Mouse (Mus musculus): ENCODE measurements at regions not wholly inside any gene's neighbourhood (a gene's known extent, or its start where the extent isn't known, plus 50 kb on each side); places are given as distances from the start of the nearest gene placed in this dataset.

DNA sequence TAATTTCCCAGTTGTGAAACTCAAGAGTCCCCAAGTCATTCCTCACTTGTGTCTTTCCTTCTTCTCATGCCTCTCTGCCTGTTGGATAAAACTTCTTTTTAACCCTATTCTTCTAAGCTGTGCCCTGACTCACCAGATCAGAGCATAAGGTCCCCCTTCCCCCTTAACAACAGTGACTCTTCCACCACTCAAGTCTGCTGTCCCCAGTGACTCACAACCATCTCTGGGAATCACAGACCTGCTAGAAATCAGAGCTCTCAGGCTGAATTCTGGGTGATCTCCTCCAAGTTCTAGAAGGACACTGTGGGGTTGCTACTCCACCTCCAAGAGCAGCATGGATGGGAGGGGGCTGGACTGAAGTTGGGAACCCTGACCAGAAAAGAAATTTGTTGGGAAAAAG, 239.5 kb upstream of the Tbx18 start:
- Histone ChIP-seq H3K4me2 (ENCODE audit: insufficient read depth, low read depth, poor library complexity, severe bottlenecking) (no peak overlapping the region), H3K79me2 (replicated peaks; ENCODE audit: control insufficient read depth, extremely low read depth, insufficient read depth, poor library complexity, severe bottlenecking) (no peaks in the 10 kb centered on the region), H3K4me3 (replicated peaks in 1 of 3; ENCODE audit: low read depth in 2 of 3, low read length in 2 of 3, poor library complexity in 1 of 3) (no peak overlapping the region), H3K27ac (ENCODE audit: insufficient read depth, low read depth) (no peak overlapping the region), H3K4me1 (ENCODE audit: control insufficient read depth in 1 of 2, insufficient read depth in 2 of 2) (no peaks in the 10 kb centered on the region), H3K36me3 (replicated peaks in 1 of 2; ENCODE audit: control insufficient read depth in 1 of 2, insufficient read depth in 1 of 2, low read length in 1 of 2) (no peaks in the 10 kb centered on the region), H3K9me3 (replicated peaks; ENCODE audit: low read length) (no peaks in the 10 kb centered on the region), H3K9ac (ENCODE audit: insufficient read depth, low read depth) (no peak overlapping the region), H3K27me3 (replicated peaks) (no peaks in the 10 kb centered on the region)
- in situ Hi-C loops (cut with MboI; ENCODE audit: low pct_ligation_motif_present, low pct_unique_long_range_greater_than_20kb, low sequenced_read_pairs) (no loop called here), dilution Hi-C loops (cut with MboI; ENCODE audit: extremely low pct_ligation_motif_present, extremely low pct_unique_long_range_greater_than_20kb, low sequenced_read_pairs) (no loop called here)
- no peak for TF ChIP-seq GABPA (IDR thresholded peaks at IDR 0.05; ENCODE audit: insufficient replicate concordance, low read depth, low read length)
- TF ChIP-seq MAX (IDR thresholded peaks at IDR 0.05; ENCODE audit: low read length), result no peak
- TF ChIP-seq ZMIZ1 (IDR thresholded peaks at IDR 0.05; ENCODE audit: low read depth, low read length), result no peak
- no peak for TF ChIP-seq SMC3 (IDR thresholded peaks at IDR 0.05; ENCODE audit: low read depth, low read length)
- TF ChIP-seq ETS1 (conservative IDR thresholded peaks at IDR 0.05; ENCODE audit: low read depth, low read length), result no peak
- no peak for TF ChIP-seq E2F4 (IDR thresholded peaks at IDR 0.05; ENCODE audit: insufficient replicate concordance, low read depth, low read length)
- no peak for TF ChIP-seq NELFE (IDR thresholded peaks at IDR 0.05; ENCODE audit: low read depth, low read length)
- no peak for TF ChIP-seq MXI1 (IDR thresholded peaks at IDR 0.05; ENCODE audit: low read depth, low read length)
- TF ChIP-seq JUN (IDR thresholded peaks at IDR 0.05; ENCODE audit: insufficient read depth, low read depth, low read length), result no peak
- no peak for TF ChIP-seq ZNF384 (IDR thresholded peaks at IDR 0.05; ENCODE audit: low read depth, low read length)
- TF ChIP-seq ZC3H11A (IDR thresholded peaks at IDR 0.05; ENCODE audit: low read depth, low read length), result no peak
- TF ChIP-seq UBTF (IDR thresholded peaks at IDR 0.05; ENCODE audit: low read depth, low read length), result no peak
- no peak for TF ChIP-seq MAZ (IDR thresholded peaks at IDR 0.05; ENCODE audit: low read depth, low read length)
- TF ChIP-seq EP300 (IDR thresholded peaks at IDR 0.05; ENCODE audit: low read length), result no peak
- no peak for TF ChIP-seq HCFC1 (IDR thresholded peaks at IDR 0.05; ENCODE audit: low read depth, low read length)
- TF ChIP-seq RCOR1 (conservative IDR thresholded peaks at IDR 0.05; ENCODE audit: low read depth, low read length), result no peak
- TF ChIP-seq BHLHE40 (IDR thresholded peaks at IDR 0.05; ENCODE audit: low read depth, low read length), result no peak
- no peak for TF ChIP-seq MAFK (IDR thresholded peaks at IDR 0.05; ENCODE audit: insufficient replicate concordance, low read length)
- no peak for TF ChIP-seq MEF2A (IDR thresholded peaks at IDR 0.05; ENCODE audit: borderline replicate concordance, low read depth, low read length)
- no peak for DNase-seq (ENCODE audit: extremely low read depth)

DNA sequence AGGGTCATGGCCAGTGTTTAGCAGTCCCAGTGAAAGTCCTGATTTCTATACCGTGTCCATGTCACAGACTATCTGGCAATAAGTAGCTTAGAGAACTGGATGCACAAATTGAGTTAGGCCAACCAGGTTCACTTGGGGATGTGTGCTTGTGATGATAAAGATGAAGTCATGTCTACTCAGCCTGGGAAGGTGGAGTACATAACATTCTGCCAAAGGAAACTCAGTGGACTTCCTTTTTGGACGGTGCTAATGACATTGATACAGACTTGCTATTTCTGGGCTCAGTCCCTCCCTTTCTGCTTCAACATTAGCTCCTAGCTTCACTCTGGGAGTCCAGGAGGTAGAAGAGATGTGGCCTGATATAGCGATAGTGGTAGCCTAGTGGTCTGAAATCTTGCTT, 240.7 kb upstream of the Tbx18 start:
- dilution Hi-C loops (cut with MboI; ENCODE audit: extremely low pct_ligation_motif_present, extremely low pct_unique_long_range_greater_than_20kb, low sequenced_read_pairs), result no loop called here
- Histone ChIP-seq H3K4me2 (ENCODE audit: insufficient read depth, low read depth, poor library complexity, severe bottlenecking) (no peak overlapping the region), H3K4me3 (replicated peaks in 1 of 3; ENCODE audit: low read depth in 2 of 3, low read length in 2 of 3, poor library complexity in 1 of 3) (no peak overlapping the region), H3K9ac (ENCODE audit: insufficient read depth, low read depth) (no peak overlapping the region), H3K9me3 (replicated peaks; ENCODE audit: low read length) (no peaks in the 10 kb centered on the region), H3K27ac (ENCODE audit: insufficient read depth, low read depth) (no peak overlapping the region), H3K27me3 (replicated peaks) (no peaks in the 10 kb centered on the region), H3K79me2 (replicated peaks; ENCODE audit: control insufficient read depth, extremely low read depth, insufficient read depth, poor library complexity, severe bottlenecking) (no peaks in the 10 kb centered on the region), H3K4me1 (ENCODE audit: control insufficient read depth in 1 of 2, insufficient read depth in 2 of 2) (no peaks in the 10 kb centered on the region), H3K36me3 (replicated peaks in 1 of 2; ENCODE audit: control insufficient read depth in 1 of 2, insufficient read depth in 1 of 2, low read length in 1 of 2) (no peaks in the 10 kb centered on the region)
- no peak for DNase-seq (ENCODE audit: extremely low read depth)
- TF ChIP-seq NRF1 (IDR thresholded peaks at IDR 0.05; ENCODE audit: low read depth, low read length), result no peak
- no peak for TF ChIP-seq JUND (conservative IDR thresholded peaks at IDR 0.05; ENCODE audit: low read depth, low read length)
- no peak for TF ChIP-seq USF1 (IDR thresholded peaks at IDR 0.05; ENCODE audit: low read depth, low read length)
- no peak for TF ChIP-seq IRF4 (IDR thresholded peaks at IDR 0.05; ENCODE audit: low read depth, low read length)
- TF ChIP-seq ELF1 (IDR thresholded peaks at IDR 0.05; ENCODE audit: low read depth, low read length), result no peak
- TF ChIP-seq POLR2AphosphoS2 (IDR thresholded peaks at IDR 0.05; ENCODE audit: low read depth, low read length), result no peak
- no peak for TF ChIP-seq RCOR1 (conservative IDR thresholded peaks at IDR 0.05; ENCODE audit: low read depth, low read length)
- TF ChIP-seq JUN (IDR thresholded peaks at IDR 0.05; ENCODE audit: insufficient read depth, low read depth, low read length), result no peak
- TF ChIP-seq MYC (IDR thresholded peaks at IDR 0.05; ENCODE audit: low read depth, low read length), result no peak
- TF ChIP-seq MEF2A (IDR thresholded peaks at IDR 0.05; ENCODE audit: borderline replicate concordance, low read depth, low read length), result no peak
- TF ChIP-seq HCFC1 (IDR thresholded peaks at IDR 0.05; ENCODE audit: low read depth, low read length), result no peak
- TF ChIP-seq SMC3 (IDR thresholded peaks at IDR 0.05; ENCODE audit: low read depth, low read length), result no peak
- in situ Hi-C loops (cut with MboI; ENCODE audit: low pct_ligation_motif_present, low pct_unique_long_range_greater_than_20kb, low sequenced_read_pairs), result no loop called here
